In the genomic region with DNA sequence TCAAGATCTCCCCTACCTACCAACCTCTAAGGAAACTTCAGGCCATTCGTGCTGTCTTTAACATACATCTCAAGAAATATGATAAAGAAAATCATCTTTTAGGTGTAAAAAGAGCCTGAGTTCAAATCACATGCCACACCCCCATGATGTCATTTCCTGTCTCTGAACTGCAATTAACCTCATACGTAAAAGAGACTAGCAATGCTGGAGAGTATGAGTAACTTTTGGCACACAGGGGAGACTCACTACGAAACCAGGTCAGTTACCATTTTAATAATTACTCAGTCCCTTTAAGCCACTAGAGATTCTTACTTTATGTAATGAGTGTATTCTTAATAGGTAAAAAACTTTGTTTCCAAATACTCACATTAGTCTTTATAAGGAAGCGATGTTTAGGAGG, we compare ENCODE assay signal across 32 mouse cellular contexts. TPM values are rescaled to one million over a fixed set of nuclear protein-coding genes. Genes with fewer than 3 reads are reported as not detected.
"Had no signal": no experiment of that assay in that cellular context is flagged by ENCODE, and none has a peak within 500 bp of the region (broad histone marks: within the 10 kb centered on the region; RNA-seq: fewer than 3 reads in every experiment).

No protein-coding gene starts in this region.

- H3K4me1 ChIP-seq: heart, embryonic 13.5 days; heart, embryonic 15.5 days; hindbrain, embryonic 10.5 days; hindbrain, embryonic 12.5 days; intestine, embryonic 15.5 days; kidney, embryonic 15.5 days; limb, embryonic 10.5 days; limb, embryonic 12.5 days; liver, embryonic 13.5 days; liver, embryonic 15.5 days had no signal

- ATAC-seq: hindbrain, embryonic 16.5 days; inflammation-experienced regulatory T-cells, adult 6 months; intestine, embryonic 15.5 days; liver, postnatal 0 days had no signal

- H3K4me2 ChIP-seq: heart, embryonic 11.5 days; heart, embryonic 13.5 days; heart, embryonic 15.5 days; hindbrain, embryonic 12.5 days; hindbrain, embryonic 14.5 days; intestine, embryonic 15.5 days; kidney, embryonic 15.5 days; limb, embryonic 12.5 days; liver, embryonic 11.5 days; liver, embryonic 13.5 days; liver, embryonic 15.5 days had no signal

- H3K36me3 ChIP-seq: heart, embryonic 13.5 days; heart, embryonic 15.5 days; hindbrain, embryonic 10.5 days; hindbrain, embryonic 12.5 days; intestine, embryonic 15.5 days; kidney, embryonic 15.5 days; limb, embryonic 10.5 days; limb, embryonic 12.5 days; liver, embryonic 13.5 days; liver, embryonic 15.5 days had no signal

- H3K27ac ChIP-seq: gastrocnemius, adult 2 months; heart, adult 2 months; heart, embryonic 13.5 days; heart, embryonic 15.5 days; hindbrain, embryonic 10.5 days; hindbrain, embryonic 12.5 days; hindbrain, embryonic 14.5 days; intestine, embryonic 15.5 days; kidney, embryonic 15.5 days; kidney, postnatal 0 days; limb, embryonic 10.5 days; limb, embryonic 12.5 days; liver, embryonic 13.5 days; liver, embryonic 15.5 days had no signal

- H3K27me3 ChIP-seq: heart, embryonic 13.5 days; heart, embryonic 15.5 days; hindbrain, embryonic 12.5 days; intestine, embryonic 15.5 days; kidney, embryonic 15.5 days; limb, embryonic 12.5 days; liver, embryonic 13.5 days; liver, embryonic 15.5 days had no signal

- H3K9ac ChIP-seq: heart, embryonic 13.5 days; heart, embryonic 15.5 days; hindbrain, embryonic 12.5 days; hindbrain, embryonic 14.5 days; intestine, embryonic 15.5 days; kidney, embryonic 15.5 days; limb, embryonic 12.5 days; liver, embryonic 13.5 days; liver, embryonic 15.5 days; liver, postnatal 0 days had no signal

- H3K9me3 ChIP-seq: heart, embryonic 13.5 days; heart, embryonic 15.5 days; hindbrain, embryonic 10.5 days; hindbrain, embryonic 12.5 days; intestine, embryonic 15.5 days; kidney, embryonic 15.5 days; limb, embryonic 10.5 days; limb, embryonic 12.5 days; liver, embryonic 13.5 days; liver, embryonic 15.5 days had no signal

- DNase-seq: gastrocnemius, adult 2 months; gastrocnemius, postnatal 14 days; gastrocnemius, postnatal 36 days; heart, adult 11 months; heart, adult 2 months; heart, postnatal 14 days; heart, postnatal 36 days; kidney, adult 11 months; kidney, adult 2 months; kidney, adult 9 months; kidney, postnatal 14 days; kidney, postnatal 36 days; layer of hippocampus, adult 9-11 months; layer of hippocampus, postnatal 36 days; liver; liver, embryonic 13.5 days; liver, postnatal 0 days had no signal

- H3K4me3 ChIP-seq: gastrocnemius, adult 2 months; heart, adult 2 months; heart, embryonic 13.5 days; heart, embryonic 15.5 days; hindbrain, embryonic 10.5 days; hindbrain, embryonic 12.5 days; intestine, embryonic 15.5 days; kidney, embryonic 15.5 days; limb, embryonic 10.5 days; limb, embryonic 12.5 days; liver, embryonic 13.5 days; liver, embryonic 15.5 days had no signal

RNA-seq across cellular contexts. Expression of a gene that starts 23.8 kb away (rescaled TPM):
- total RNA-seq: gastrocnemius, adult 2 months had no signal
